Mouse (Mus musculus): ENCODE results near the gene Ildr2.

Gene Ildr2

GRCm38 (mm10) chr1:166343586-166343985 is 89.6 kb downstream of the Ildr2 start:
- DNase-seq, result no peak

DNA sequence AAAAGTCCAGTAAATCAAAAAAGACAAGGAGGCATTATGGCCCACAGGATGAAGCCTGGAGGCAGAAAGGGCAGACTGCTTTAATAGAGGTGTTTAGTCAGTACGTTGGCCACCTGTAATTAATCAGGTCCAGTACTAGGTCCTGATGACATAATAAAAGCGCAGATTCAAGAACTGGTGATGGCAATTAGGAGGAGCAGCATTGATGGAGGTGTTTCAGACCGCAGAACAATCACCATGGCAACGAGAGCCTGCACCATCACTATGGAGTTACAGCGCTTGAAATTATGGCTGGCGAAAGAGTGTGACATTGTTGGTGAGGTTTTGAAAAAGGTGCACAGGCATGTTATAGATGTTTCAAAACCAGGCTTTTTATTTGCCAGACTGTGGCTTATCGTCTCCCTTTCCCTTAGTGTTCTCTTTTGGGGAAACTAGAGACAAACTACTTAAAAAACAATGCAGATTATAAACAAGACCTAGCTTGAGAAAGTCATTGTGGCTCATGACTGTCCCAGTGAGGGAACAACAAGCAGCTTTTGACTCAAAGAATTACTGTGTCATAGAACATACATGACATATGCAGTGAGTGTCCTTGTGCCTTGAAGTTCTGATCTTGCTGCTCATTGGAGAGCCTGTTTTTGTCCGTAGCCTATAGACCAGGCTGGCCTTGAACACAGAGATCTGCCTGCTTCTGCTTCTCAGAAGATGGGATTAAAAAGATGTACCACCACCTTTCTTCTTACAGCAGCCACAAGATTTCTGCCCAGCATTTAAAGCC is 90.5 kb downstream of the Ildr2 start:
- no peak for DNase-seq

GRCm38 (mm10) chr1:166345602-166346001 is 91.7 kb downstream of the Ildr2 start:
- no peak for DNase-seq

GRCm38 (mm10) chr1:166346906-166347305 is 93.0 kb downstream of the Ildr2 start:
- no peak for DNase-seq

DNA sequence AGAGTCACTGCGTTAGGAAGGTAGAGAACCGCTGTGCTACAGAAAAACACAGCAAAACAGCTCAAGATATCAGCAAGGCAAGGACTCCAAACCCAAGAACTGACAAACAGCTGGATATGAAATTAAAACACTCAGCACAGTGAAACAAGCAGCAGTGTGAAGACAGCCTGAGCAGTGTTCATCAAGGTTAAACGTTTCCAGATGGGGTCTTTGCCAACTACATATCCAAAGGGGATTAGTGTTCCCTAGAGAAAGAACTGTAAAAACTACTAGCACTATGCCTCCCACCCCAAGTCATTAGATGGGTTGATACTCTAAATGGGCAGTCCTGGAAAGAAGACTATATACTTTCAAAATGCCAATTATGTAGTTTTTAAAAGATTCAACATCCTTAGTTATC is 95.4 kb downstream of the Ildr2 start:
- DNase-seq, result no peak

GRCm38 (mm10) chr1:166349751-166350150 is 95.8 kb downstream of the Ildr2 start:
- DNase-seq, result no peak

DNA sequence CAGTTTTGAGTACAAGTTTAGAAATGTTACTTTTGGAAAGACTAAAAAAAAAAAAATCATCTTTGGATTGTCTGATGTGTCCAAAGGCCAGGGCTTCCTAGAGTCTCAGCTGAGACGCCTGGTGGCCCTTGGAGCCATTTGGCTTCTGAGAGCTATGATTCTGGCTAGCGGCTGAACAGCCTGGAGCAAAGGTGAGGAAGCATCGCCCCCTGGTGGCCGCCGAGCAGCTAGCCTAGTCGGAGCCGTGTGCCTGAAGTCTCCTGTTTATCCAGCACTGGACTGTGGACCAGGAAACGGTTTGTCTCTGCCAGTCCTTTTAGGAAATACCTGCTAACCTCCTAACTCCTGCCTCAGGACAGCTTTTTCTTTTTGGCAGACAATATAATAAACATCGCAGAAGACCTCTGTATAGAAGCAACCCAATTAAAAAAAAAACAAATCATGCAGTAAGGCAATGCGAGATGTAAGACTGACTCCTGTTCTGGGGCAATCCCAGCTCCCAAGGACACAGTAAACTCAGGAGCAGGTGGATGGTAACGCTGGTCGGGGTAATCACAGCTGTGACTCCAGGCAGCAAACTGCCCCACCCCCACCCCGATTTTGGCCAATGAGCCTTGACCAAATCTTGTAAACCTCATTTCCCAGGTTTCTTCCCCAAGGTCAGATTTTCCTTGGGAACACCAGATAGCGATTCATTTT is 106.4 kb downstream of the Ildr2 start:
- peak; percentile 77 to 83 for DNase-seq

- DNase-seq, result no peak
Measured at GRCm38 (mm10) chr1:166360896-166361295, 107.0 kb downstream of the Ildr2 start.

- DNase-seq, result no peak
Measured at GRCm38 (mm10) chr1:166361842-166362241, 107.9 kb downstream of the Ildr2 start.

DNA sequence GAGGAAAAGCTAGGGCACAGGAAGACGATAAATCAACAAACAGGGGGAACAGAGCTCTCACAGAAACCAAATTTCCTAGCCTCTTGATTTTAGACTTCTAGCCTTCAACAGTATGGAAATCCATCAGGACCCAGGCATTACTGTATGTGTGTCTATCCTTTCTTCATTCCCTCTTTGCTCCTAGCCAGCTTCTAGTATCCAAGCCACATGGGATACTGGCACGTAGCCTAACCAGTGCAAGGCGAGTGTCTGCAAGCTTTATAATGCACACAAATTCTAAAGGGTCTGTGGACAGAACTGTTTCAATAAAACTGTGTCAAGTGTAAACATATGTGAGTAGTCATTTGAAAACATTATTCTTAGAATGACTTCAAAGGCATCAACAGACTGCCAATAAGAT is 108.7 kb downstream of the Ildr2 start:
- no peak for DNase-seq

- no peak for DNase-seq
Measured at GRCm38 (mm10) chr1:166363122-166363521, 109.2 kb downstream of the Ildr2 start.
